In genomic region chr7:34820554-34820953, GRCm38 (mm10) we compare ENCODE assay signal across 16 mouse cellular contexts. TPM values are rescaled to one million over a fixed set of nuclear protein-coding genes. Genes with fewer than 3 reads are reported as not detected.
DNase-seq lines count a peak whose midpoint lies in the region; ATAC-seq and TF ChIP-seq lines count a peak whose summit lies in the region.
"Had no signal": no experiment of that assay in that cellular context is flagged by ENCODE, and none has a peak within 500 bp of the region (broad histone marks: within the 10 kb centered on the region; RNA-seq: fewer than 3 reads in every experiment).

No protein-coding gene starts in this region.

- H3K4me1 ChIP-seq in heart, embryonic 11.5 days (ENCODE audit: control insufficient read depth, insufficient read depth, low read length): no peaks in the 10 kb centered on the region
- H3K4me1 ChIP-seq in limb, embryonic 11.5 days (ENCODE audit: control insufficient read depth, insufficient read depth, low read length): peaks cover 3% of the 10 kb centered on the region; the same call in 1 of the 2 replicates
- H3K4me1 ChIP-seq in limb, embryonic 10.5 days: peaks cover 5% of the 10 kb centered on the region
- H3K4me1 ChIP-seq: limb, embryonic 15.5 days; lung, embryonic 15.5 days had no signal

- TF ChIP-seq CTCF in brain, embryonic 14.5 days (IDR thresholded peaks at IDR 0.05; ENCODE audit: borderline replicate concordance, extremely low read depth, insufficient read depth, insufficient read length): no peak

- peak; percentile 59; the same call in 1 of the 2 replicates for ATAC-seq in heart, embryonic 11.5 days (replicated peaks; ENCODE audit: insufficient number of reproducible peaks, low FRiP score, low TSS enrichment)
- ATAC-seq in limb, embryonic 11.5 days (ENCODE audit: insufficient number of reproducible peaks, low FRiP score, low TSS enrichment, low read depth): no peak

- no peak overlapping the region for H3K27ac ChIP-seq in heart, embryonic 11.5 days (ENCODE audit: low read depth, low read length)
- H3K27ac ChIP-seq in limb, embryonic 11.5 days (replicated peaks; ENCODE audit: low read depth, low read length): no peak overlapping the region
- H3K27ac ChIP-seq in limb, embryonic 10.5 days: no peak overlapping the region
- H3K27ac ChIP-seq: forebrain, embryonic 10.5 days; hindbrain, embryonic 15.5 days; limb, embryonic 15.5 days; lung, embryonic 15.5 days; neural tube, embryonic 15.5 days had no signal

- H3K9me3 ChIP-seq in heart, embryonic 11.5 days (replicated peaks; ENCODE audit: control insufficient read depth, low read length): no peaks in the 10 kb centered on the region
- H3K9me3 ChIP-seq in limb, embryonic 11.5 days (ENCODE audit: control insufficient read depth, low read length): no peaks in the 10 kb centered on the region
- no peaks in the 10 kb centered on the region for H3K9me3 ChIP-seq in limb, embryonic 10.5 days (replicated peaks)
- H3K9me3 ChIP-seq: hindbrain, embryonic 15.5 days; limb, embryonic 15.5 days; lung, embryonic 15.5 days; neural tube, embryonic 15.5 days had no signal

- H3K27me3 ChIP-seq in heart, embryonic 11.5 days (ENCODE audit: control insufficient read depth, insufficient read depth, low read length): no peaks in the 10 kb centered on the region
- H3K27me3 ChIP-seq in limb, embryonic 11.5 days (ENCODE audit: control insufficient read depth, insufficient read depth, low read length): no peaks in the 10 kb centered on the region
- no peaks in the 10 kb centered on the region for H3K27me3 ChIP-seq in limb, embryonic 10.5 days (ENCODE audit: low read depth, poor library complexity, severe bottlenecking)
- H3K27me3 ChIP-seq: hindbrain, embryonic 15.5 days; limb, embryonic 15.5 days; lung, embryonic 15.5 days; neural tube, embryonic 15.5 days had no signal

- 23% methylated on average over 6 of the region's 6 CpGs for WGBS in heart, embryonic 11.5 days (ENCODE audit: insufficient replicate concordance)
- 38% methylated on average over 6 of the region's 6 CpGs for WGBS in limb, embryonic 11.5 days
- WGBS in limb, embryonic 10.5 days: 35% methylated on average over 6 of the region's 6 CpGs

- no peak for TF ChIP-seq POLR2A in brain, embryonic 14.5 days (IDR thresholded peaks at IDR 0.05; ENCODE audit: borderline replicate concordance, extremely low read depth, insufficient read depth, insufficient read length, poor library complexity, severe bottlenecking)

- H3K9ac ChIP-seq in heart, embryonic 11.5 days (ENCODE audit: low read depth, low read length): no peak overlapping the region
- no peak overlapping the region for H3K9ac ChIP-seq in limb, embryonic 11.5 days (ENCODE audit: low read length)
- H3K9ac ChIP-seq: hindbrain, embryonic 15.5 days; limb, embryonic 15.5 days; lung, embryonic 15.5 days; neural tube, embryonic 15.5 days had no signal

- H3K36me3 ChIP-seq in heart, embryonic 11.5 days (ENCODE audit: control insufficient read depth, insufficient read depth, low read length): no peaks in the 10 kb centered on the region
- H3K36me3 ChIP-seq in limb, embryonic 11.5 days (ENCODE audit: control insufficient read depth, insufficient read depth, low read length): no peaks in the 10 kb centered on the region
- H3K36me3 ChIP-seq in limb, embryonic 10.5 days: no peaks in the 10 kb centered on the region
- H3K36me3 ChIP-seq: forebrain, embryonic 10.5 days; hindbrain, embryonic 15.5 days; limb, embryonic 15.5 days; lung, embryonic 15.5 days; neural tube, embryonic 15.5 days had no signal

- no peak for DNase-seq in heart, adult 8-10 months (ENCODE audit: low spot score)
- peak; percentile 31 for DNase-seq in limb, embryonic 11.5 days (ENCODE audit: low spot score)
- no peak for DNase-seq in limb, embryonic 10.5 days (ENCODE audit: low spot score)
- peak; percentile 40 for DNase-seq in brain, embryonic 14.5 days (ENCODE audit: low read depth)
- peak; percentile 31 for DNase-seq in kidney, postnatal 14 days
- no peak for DNase-seq in left cerebral cortex, adult 11 months (ENCODE audit: low spot score)
- DNase-seq in ovary, adult 18-20 months (ENCODE audit: low spot score): no peak
- DNase-seq: cerebellum, postnatal 14 days; heart, adult 11 months; thymus, postnatal 14 days had no signal

- no peak overlapping the region for H3K4me3 ChIP-seq in heart, embryonic 11.5 days (ENCODE audit: low read depth, low read length)
- no peak overlapping the region for H3K4me3 ChIP-seq in limb, embryonic 11.5 days (ENCODE audit: low read depth, low read length)
- no peak overlapping the region for H3K4me3 ChIP-seq in limb, embryonic 10.5 days
- H3K4me3 ChIP-seq: forebrain, embryonic 10.5 days; hindbrain, embryonic 15.5 days; limb, embryonic 15.5 days; lung, embryonic 15.5 days; neural tube, embryonic 15.5 days had no signal

- H3K4me2 ChIP-seq in heart, embryonic 11.5 days: no peak overlapping the region
- H3K4me2 ChIP-seq in limb, embryonic 11.5 days (ENCODE audit: low read depth, severe bottlenecking): no peak overlapping the region
- H3K4me2 ChIP-seq: hindbrain, embryonic 15.5 days; limb, embryonic 15.5 days; lung, embryonic 15.5 days; neural tube, embryonic 15.5 days had no signal

RNA-seq across cellular contexts. Expression of gene Chst8, which starts 8.0 kb away (rescaled TPM):
- 1.2 and 1.6 TPM in 2 replicates for polyA plus RNA-seq in heart, embryonic 11.5 days (2014; fragmentation: Nextera tagmentation; extraction: Ambion mirVana)
- not detected for total RNA-seq in heart, adult 8-10 months (2022)
- 1.2 and 2.6 TPM in 2 replicates for polyA plus RNA-seq in limb, embryonic 11.5 days (2014; fragmentation: Nextera tagmentation; extraction: Ambion mirVana)
- 2.6 and 3.3 TPM in 2 replicates for polyA plus RNA-seq in limb, embryonic 10.5 days (2016; fragmentation: Nextera tagmentation; extraction: Ambion mirVana)
- polyA plus RNA-seq in brain, embryonic 14.5 days (2012; rRNA removed): 13.3 and 13.6 TPM in 2 replicates

Comparison
In these comparisons a context has a peak if more than half of its experiments do, and no peak if none do; other contexts are left out.
1. DNase-seq: peak in limb, embryonic 11.5 days (single experiment), brain, embryonic 14.5 days (single experiment) and kidney, postnatal 14 days (single experiment); none in heart, adult 8-10 months (single experiment), limb, embryonic 10.5 days (single experiment), left cerebral cortex, adult 11 months (single experiment) and ovary, adult 18-20 months (single experiment).